Mouse (Mus musculus): ENCODE measurements around the gene Hnrnpab.

The Hnrnpab gene

GRCm38 (mm10) chr11:51576454-51576853 lies 30.2 kb downstream of the Hnrnpab start:
- DNase-seq (ENCODE audit: low read depth in 2 of 2, low spot score in 2 of 2) = no peak

GRCm38 (mm10) chr11:51568801-51569200 lies 37.8 kb downstream of the Hnrnpab start:
- DNase-seq (ENCODE audit: low read depth in 2 of 2, low spot score in 2 of 2) = no peak

GRCm38 (mm10) chr11:51565951-51566350 lies 40.7 kb downstream of the Hnrnpab start:
- DNase-seq (ENCODE audit: low read depth in 2 of 2, low spot score in 2 of 2) = no peak

- no peak for DNase-seq (ENCODE audit: low read depth in 2 of 2, low spot score in 2 of 2)
Measured at GRCm38 (mm10) chr11:51565062-51565461, 41.6 kb downstream of the Hnrnpab start.

GRCm38 (mm10) chr11:51563276-51563675 lies 43.4 kb downstream of the Hnrnpab start:
- DNase-seq (ENCODE audit: low read depth in 2 of 2, low spot score in 2 of 2) = no peak

- DNase-seq (ENCODE audit: low read depth in 2 of 2, low spot score in 2 of 2) = no peak
Measured at GRCm38 (mm10) chr11:51555066-51555465, 51.6 kb downstream of the Hnrnpab start.

- no peak for DNase-seq (ENCODE audit: low read depth in 2 of 2, low spot score in 2 of 2)
Measured at GRCm38 (mm10) chr11:51554590-51554989, 52.1 kb downstream of the Hnrnpab start.

GRCm38 (mm10) chr11:51552091-51552490 lies 54.6 kb downstream of the Hnrnpab start:
- no peak for DNase-seq (ENCODE audit: low read depth in 2 of 2, low spot score in 2 of 2)

GRCm38 (mm10) chr11:51551253-51551652 lies 55.4 kb downstream of the Hnrnpab start:
- DNase-seq (ENCODE audit: low read depth in 2 of 2, low spot score in 2 of 2) = no peak
